Mouse (Mus musculus) layer of hippocampus, adult 9-11 months (tissue): ENCODE data around the gene Mis18a.

ENCODE experiments used
- DNase-seq: peaks from one replicate; pipeline ENCODE4 v3.0.0; 2022

Gene Mis18a

GRCm38 (mm10) chr16:90727233-90728115 lies at the start of gene Mis18a:
Mis18a (minus strand) TSS chr16:90727404.
- peak; percentile 96 for DNase-seq

GRCm38 (mm10) chr16:90775946-90776520 lies 48.8 kb upstream of the Mis18a start:
- DNase-seq = no peak

GRCm38 (mm10) chr16:90774646-90775045 lies 47.4 kb upstream of the Mis18a start:
- DNase-seq = no peak

GRCm38 (mm10) chr16:90774216-90774615 lies 47.0 kb upstream of the Mis18a start:
- DNase-seq = no peak

- no peak for DNase-seq
Measured at GRCm38 (mm10) chr16:90766919-90767454, 39.8 kb upstream of the Mis18a start.

- no peak for DNase-seq
Measured at GRCm38 (mm10) chr16:90765195-90765877, 38.1 kb upstream of the Mis18a start.

- DNase-seq = no peak
Measured at GRCm38 (mm10) chr16:90760515-90760914, 33.3 kb upstream of the Mis18a start.

GRCm38 (mm10) chr16:90759335-90759734 lies 32.1 kb upstream of the Mis18a start:
- DNase-seq = no peak

- DNase-seq = no peak
Measured at GRCm38 (mm10) chr16:90753386-90753941, 26.3 kb upstream of the Mis18a start.

- DNase-seq = no peak
Measured at GRCm38 (mm10) chr16:90748169-90748568, 21.0 kb upstream of the Mis18a start.

- peak; percentile 34 for DNase-seq
Measured at GRCm38 (mm10) chr16:90747143-90747542, 19.9 kb upstream of the Mis18a start.

GRCm38 (mm10) chr16:90738092-90738956 lies 11.1 kb upstream of the Mis18a start, which contains the start of gene Mrap:
Mrap (plus strand) TSS chr16:90738207.
- DNase-seq = no peak

GRCm38 (mm10) chr16:90736672-90737270 lies 9.6 kb upstream of the Mis18a start:
- DNase-seq = no peak

GRCm38 (mm10) chr16:90735611-90736010 lies 8.4 kb upstream of the Mis18a start:
- no peak for DNase-seq

- no peak for DNase-seq
Measured at GRCm38 (mm10) chr16:90726600-90727227, 490 bp downstream of the Mis18a start.

GRCm38 (mm10) chr16:90724051-90724450 lies 3.2 kb downstream of the Mis18a start:
- DNase-seq = no peak

GRCm38 (mm10) chr16:90710313-90710712 lies 16.9 kb downstream of the Mis18a start:
- DNase-seq = no peak

GRCm38 (mm10) chr16:90709711-90710289 lies 17.4 kb downstream of the Mis18a start:
- peak; percentile 87 for DNase-seq

GRCm38 (mm10) chr16:90706279-90706678 lies 20.9 kb downstream of the Mis18a start:
- no peak for DNase-seq

GRCm38 (mm10) chr16:90704161-90704825 lies 22.9 kb downstream of the Mis18a start:
- DNase-seq = no peak
